Mouse (Mus musculus): ENCODE data around the gene Tsc22d1. TPM values are rescaled to one million over a fixed set of nuclear protein-coding genes. Genes with fewer than 3 reads are reported as not detected.

The Tsc22d1 gene
- total RNA-seq, 2 experiments from 2014 or later: 41.9 to 53.3 TPM

- no peak for ATAC-seq (replicated peaks; ENCODE audit: poor library complexity, severe bottlenecking)
Measured at GRCm38 (mm10) chr14:76508701-76509100, 93.9 kb downstream of the Tsc22d1 start.

GRCm38 (mm10) chr14:76511971-76512370 is 97.2 kb downstream of the Tsc22d1 start:
- ATAC-seq (replicated peaks; ENCODE audit: poor library complexity, severe bottlenecking): no peak

- no peak for ATAC-seq (replicated peaks; ENCODE audit: poor library complexity, severe bottlenecking)
Measured at GRCm38 (mm10) chr14:76513395-76514049, 98.8 kb downstream of the Tsc22d1 start.

GRCm38 (mm10) chr14:76514050-76514585 is 99.4 kb downstream of the Tsc22d1 start:
- no peak for ATAC-seq (replicated peaks; ENCODE audit: poor library complexity, severe bottlenecking)

- ATAC-seq (replicated peaks; ENCODE audit: poor library complexity, severe bottlenecking): no peak
Measured at GRCm38 (mm10) chr14:76515620-76516019, 100.9 kb downstream of the Tsc22d1 start.

- peak; percentile 77 for ATAC-seq (replicated peaks; ENCODE audit: poor library complexity, severe bottlenecking)
Measured at GRCm38 (mm10) chr14:76518217-76518616, 103.5 kb downstream of the Tsc22d1 start.

GRCm38 (mm10) chr14:76520606-76521005 is 105.8 kb downstream of the Tsc22d1 start:
- ATAC-seq (replicated peaks; ENCODE audit: poor library complexity, severe bottlenecking): no peak

GRCm38 (mm10) chr14:76521308-76521707 is 106.5 kb downstream of the Tsc22d1 start:
- no peak for ATAC-seq (replicated peaks; ENCODE audit: poor library complexity, severe bottlenecking)

GRCm38 (mm10) chr14:76523344-76523743 is 108.6 kb downstream of the Tsc22d1 start:
- no peak for ATAC-seq (replicated peaks; ENCODE audit: poor library complexity, severe bottlenecking)

- no peak for ATAC-seq (replicated peaks; ENCODE audit: poor library complexity, severe bottlenecking)
Measured at GRCm38 (mm10) chr14:76526467-76526866, 111.7 kb downstream of the Tsc22d1 start.

- no peak for ATAC-seq (replicated peaks; ENCODE audit: poor library complexity, severe bottlenecking)
Measured at GRCm38 (mm10) chr14:76527030-76527719, 112.4 kb downstream of the Tsc22d1 start.

GRCm38 (mm10) chr14:76527758-76528313 is 113.1 kb downstream of the Tsc22d1 start:
- no peak for ATAC-seq (replicated peaks; ENCODE audit: poor library complexity, severe bottlenecking)

- no peak for ATAC-seq (replicated peaks; ENCODE audit: poor library complexity, severe bottlenecking)
Measured at GRCm38 (mm10) chr14:76528641-76529040, 113.9 kb downstream of the Tsc22d1 start.

- ATAC-seq (replicated peaks; ENCODE audit: poor library complexity, severe bottlenecking): no peak
Measured at GRCm38 (mm10) chr14:76531027-76531660, 116.4 kb downstream of the Tsc22d1 start.

- no peak for ATAC-seq (replicated peaks; ENCODE audit: poor library complexity, severe bottlenecking)
Measured at GRCm38 (mm10) chr14:76532257-76533169, 117.8 kb downstream of the Tsc22d1 start.

GRCm38 (mm10) chr14:76533170-76533815 is 118.5 kb downstream of the Tsc22d1 start:
- no peak for ATAC-seq (replicated peaks; ENCODE audit: poor library complexity, severe bottlenecking)

GRCm38 (mm10) chr14:76535096-76535495 is 120.3 kb downstream of the Tsc22d1 start:
- no peak for ATAC-seq (replicated peaks; ENCODE audit: poor library complexity, severe bottlenecking)

GRCm38 (mm10) chr14:76536921-76537320 is 122.2 kb downstream of the Tsc22d1 start:
- no peak for ATAC-seq (replicated peaks; ENCODE audit: poor library complexity, severe bottlenecking)

- no peak for ATAC-seq (replicated peaks; ENCODE audit: poor library complexity, severe bottlenecking)
Measured at GRCm38 (mm10) chr14:76540005-76540670, 125.4 kb downstream of the Tsc22d1 start.

All from granulocyte monocyte progenitor cell, adult 5-6 weeks (primary cell).